Mouse (Mus musculus): Measurements from ENCODE around the gene Gm21119. TPM values are rescaled to one million over a fixed set of nuclear protein-coding genes. Genes with fewer than 3 reads are reported as not detected.
A peak's percentile ranks its signal among the peaks of the same experiment; 100 is the strongest.
"Not testable (repeated sequence)": the region's sequence is repeated elsewhere in the genome, so short reads cannot be mapped to it uniquely, and the experiment has no call there.

The Gm21119 gene
- polyA plus RNA-seq, 1 experiment from 2014 or later: 0.08 TPM

DNA sequence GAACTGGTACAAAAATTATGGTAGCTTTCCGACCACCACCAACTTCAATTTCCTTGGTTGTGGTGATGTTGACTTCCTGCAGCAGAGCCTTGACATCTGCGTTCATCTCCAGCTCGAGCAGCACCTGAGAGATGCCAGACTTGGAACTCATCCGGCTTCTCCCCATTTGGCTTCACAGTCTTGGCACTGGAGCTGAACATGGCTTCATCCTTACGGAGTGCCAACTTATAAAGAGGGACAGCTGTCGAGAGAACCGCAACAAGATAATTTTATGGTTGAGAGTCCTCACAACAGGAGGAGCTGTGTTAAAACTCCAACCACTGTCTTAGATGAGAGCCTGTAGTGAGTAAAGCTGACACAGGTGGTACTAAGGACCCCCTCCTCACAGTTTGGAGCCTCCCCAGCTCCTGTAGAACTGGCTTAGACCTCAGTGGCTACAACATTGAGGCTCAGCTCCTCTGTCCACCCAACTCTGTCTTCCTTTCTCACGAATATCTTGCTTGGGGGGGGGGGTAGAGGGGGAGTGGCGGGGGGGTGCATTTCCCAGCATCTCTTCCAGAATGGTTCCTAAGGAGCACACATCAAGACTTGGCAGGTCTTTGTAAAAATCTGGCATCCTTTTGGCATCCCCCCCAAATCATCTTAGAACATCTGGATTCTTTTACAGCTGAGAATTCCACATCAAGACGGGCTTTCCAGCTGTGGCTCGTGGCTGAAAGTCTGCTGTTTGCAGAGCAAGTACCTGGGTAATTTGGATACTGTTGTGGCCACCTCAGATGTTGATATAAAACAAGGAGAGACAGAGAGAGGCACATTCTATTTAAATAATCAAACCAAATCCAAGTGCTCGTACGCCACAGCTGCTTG, 17.6 kb upstream of the Gm21119 start:
- H3K4me2 ChIP-seq (replicated peaks); H3K36me3 ChIP-seq; H3K27ac ChIP-seq; H3K4me3 ChIP-seq; H3K9ac ChIP-seq; H3K9me3 ChIP-seq; H3K4me1 ChIP-seq; H3K27me3 ChIP-seq: not testable (repeated sequence)
- WGBS: 79% methylated on average over 10 of the region's 13 CpGs
- ATAC-seq (ENCODE audit: insufficient number of reproducible peaks, insufficient read depth, low FRiP score, low TSS enrichment): peak; percentile 88

DNA sequence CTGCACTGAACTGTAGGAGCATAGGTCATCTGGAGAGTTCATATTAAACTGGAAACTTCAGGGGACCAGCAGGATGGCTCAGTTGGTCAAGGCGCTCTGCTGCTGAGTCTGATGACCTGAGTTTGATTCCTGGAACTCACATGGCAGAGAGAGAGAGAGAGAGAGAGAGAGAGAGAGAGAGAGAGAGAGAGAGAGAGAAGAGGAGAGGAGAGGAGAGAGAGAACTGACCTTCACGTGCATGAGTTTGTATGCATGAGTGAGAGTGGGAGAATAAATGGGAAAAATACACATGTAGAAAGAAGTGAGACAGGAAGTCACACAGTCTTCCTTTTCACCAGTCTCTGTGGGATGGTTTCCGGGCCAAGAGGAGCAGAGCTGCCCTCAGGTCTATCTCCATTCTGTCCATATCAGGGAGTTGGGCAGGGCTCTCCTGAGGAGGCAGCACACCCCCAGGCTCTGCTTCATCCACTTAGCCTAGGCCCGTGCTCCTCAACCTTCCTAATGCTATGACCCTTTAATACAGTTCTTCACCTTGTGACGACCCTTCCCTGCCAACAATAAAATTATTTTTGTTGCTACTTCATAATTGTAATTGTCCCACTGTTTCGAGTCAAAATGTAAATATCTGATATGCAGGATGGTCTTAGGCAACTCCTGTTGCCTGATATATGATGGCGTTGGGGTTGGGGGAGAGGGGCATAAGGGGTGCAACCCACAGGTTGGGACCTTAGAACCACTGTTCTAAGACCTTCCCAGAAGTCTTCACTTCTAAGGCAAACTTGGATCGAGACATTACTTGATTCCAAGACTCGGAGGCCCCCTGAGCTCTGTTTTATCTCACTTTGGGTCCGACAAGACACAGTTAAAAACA, 16.2 kb upstream of the Gm21119 start:
- not testable (repeated sequence) for H3K27ac ChIP-seq
- ATAC-seq (ENCODE audit: insufficient number of reproducible peaks, insufficient read depth, low FRiP score, low TSS enrichment): peak; percentile 88
- 80% methylated on average over 9 of the region's 10 CpGs for WGBS

DNA sequence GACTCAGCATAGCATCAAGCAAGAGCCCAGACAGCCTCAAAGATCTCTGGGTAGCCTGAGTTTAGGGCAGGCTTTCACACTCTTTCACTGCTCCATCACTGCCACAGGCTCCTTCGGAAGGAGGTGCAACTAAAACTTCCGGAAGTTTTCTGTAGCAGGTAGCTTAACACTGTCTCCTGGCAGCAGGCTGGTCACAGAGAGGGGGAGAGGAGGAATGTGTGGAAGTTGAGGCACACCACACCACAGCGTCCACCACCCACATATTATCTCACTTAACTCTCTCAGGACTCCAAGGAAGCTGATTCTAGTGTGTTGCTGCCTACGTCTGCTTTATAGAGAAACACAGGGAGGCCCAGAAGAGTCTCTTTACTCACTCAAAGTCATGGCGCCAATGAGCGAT, 15.4 kb upstream of the Gm21119 start:
- not testable (repeated sequence) for H3K9me3 ChIP-seq; H3K27ac ChIP-seq; H3K36me3 ChIP-seq; H3K27me3 ChIP-seq; H3K4me3 ChIP-seq; H3K4me1 ChIP-seq; H3K9ac ChIP-seq; ATAC-seq (ENCODE audit: insufficient number of reproducible peaks, insufficient read depth, low FRiP score, low TSS enrichment); H3K4me2 ChIP-seq (replicated peaks)
- WGBS: 80% methylated on average over 4 of the region's 6 CpGs

More for the DNA sequence above, 16.2 kb upstream of the Gm21119 start:
- not testable (repeated sequence) for H3K4me3 ChIP-seq; H3K4me1 ChIP-seq; H3K4me2 ChIP-seq (replicated peaks); H3K9ac ChIP-seq; H3K27me3 ChIP-seq; H3K36me3 ChIP-seq; H3K9me3 ChIP-seq

DNA sequence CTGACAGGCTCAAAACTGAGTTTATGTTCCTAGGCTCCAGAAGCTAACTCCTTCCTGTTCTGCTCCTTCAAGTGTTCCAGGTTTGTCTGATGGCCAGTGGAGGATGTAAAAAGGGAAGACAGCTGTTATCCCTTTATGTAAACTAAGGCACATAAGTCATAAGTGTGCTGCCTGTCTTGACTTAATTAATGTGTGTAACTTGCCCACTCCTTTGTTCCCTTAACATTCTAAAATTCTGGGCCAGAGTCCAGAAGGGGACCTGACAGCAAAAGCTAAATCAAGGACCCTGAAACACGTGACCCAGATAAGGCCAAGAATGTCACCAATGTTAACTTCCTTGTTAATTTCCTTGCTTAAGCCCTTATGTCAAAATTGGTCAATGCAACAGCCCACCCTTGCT, 3.9 kb upstream of the Gm21119 start:
- H3K4me3 ChIP-seq; H3K4me2 ChIP-seq (replicated peaks); H3K27me3 ChIP-seq; H3K9me3 ChIP-seq; ATAC-seq (ENCODE audit: insufficient number of reproducible peaks, insufficient read depth, low FRiP score, low TSS enrichment); H3K9ac ChIP-seq; H3K27ac ChIP-seq; H3K4me1 ChIP-seq; H3K36me3 ChIP-seq: not testable (repeated sequence)
- 69% methylated on average over 1 of the region's 1 CpGs for WGBS

DNA sequence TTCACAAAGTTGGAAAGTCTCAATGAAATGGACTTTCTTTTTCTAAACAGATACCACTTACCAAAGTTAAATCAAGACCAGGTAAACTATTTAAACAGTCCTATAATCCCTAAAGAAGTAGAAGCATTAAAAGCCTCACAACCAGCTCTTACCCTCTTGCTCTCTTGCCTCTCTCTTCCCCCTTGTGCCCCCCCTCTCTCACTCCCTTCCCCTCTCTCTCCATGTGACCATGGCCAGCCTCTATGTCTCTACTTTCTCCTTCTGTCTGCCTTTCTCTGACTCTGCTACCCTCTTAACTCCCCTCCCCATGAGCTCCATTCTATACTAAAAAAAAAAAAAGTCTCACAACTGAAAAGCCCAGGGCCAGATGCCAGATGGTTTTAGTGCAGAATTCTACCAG, 2.0 kb upstream of the Gm21119 start:
- not testable (repeated sequence) for H3K4me2 ChIP-seq (replicated peaks); H3K27ac ChIP-seq; H3K36me3 ChIP-seq; H3K4me1 ChIP-seq; H3K27me3 ChIP-seq; H3K9me3 ChIP-seq; ATAC-seq (ENCODE audit: insufficient number of reproducible peaks, insufficient read depth, low FRiP score, low TSS enrichment); H3K4me3 ChIP-seq; H3K9ac ChIP-seq

DNA sequence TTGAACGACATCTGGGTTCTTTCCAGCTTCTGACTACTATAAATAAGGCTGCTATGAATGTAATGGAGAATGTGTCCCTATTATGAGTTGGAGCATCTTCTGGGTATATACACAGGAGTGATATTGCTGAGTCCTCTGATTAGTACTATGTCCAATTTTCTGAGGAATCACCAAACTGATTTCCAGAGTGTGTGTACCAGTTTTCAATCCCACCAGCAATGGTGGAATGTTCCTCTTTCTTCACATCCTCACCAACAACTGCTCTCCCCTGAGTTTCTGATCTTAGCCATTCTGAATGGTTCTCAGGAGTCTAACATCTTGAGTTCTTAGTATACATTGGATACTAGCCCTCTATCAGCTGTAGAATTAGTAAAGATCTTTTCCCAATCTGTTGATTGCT, 16.0 kb downstream of the Gm21119 start:
- not testable (repeated sequence) for H3K27ac ChIP-seq; H3K27me3 ChIP-seq; H3K9me3 ChIP-seq; H3K36me3 ChIP-seq; H3K4me2 ChIP-seq (replicated peaks); H3K9ac ChIP-seq; ATAC-seq (ENCODE audit: insufficient number of reproducible peaks, insufficient read depth, low FRiP score, low TSS enrichment); H3K4me1 ChIP-seq; H3K4me3 ChIP-seq
- WGBS: 60% methylated on average over 1 of the region's 1 CpGs

DNA sequence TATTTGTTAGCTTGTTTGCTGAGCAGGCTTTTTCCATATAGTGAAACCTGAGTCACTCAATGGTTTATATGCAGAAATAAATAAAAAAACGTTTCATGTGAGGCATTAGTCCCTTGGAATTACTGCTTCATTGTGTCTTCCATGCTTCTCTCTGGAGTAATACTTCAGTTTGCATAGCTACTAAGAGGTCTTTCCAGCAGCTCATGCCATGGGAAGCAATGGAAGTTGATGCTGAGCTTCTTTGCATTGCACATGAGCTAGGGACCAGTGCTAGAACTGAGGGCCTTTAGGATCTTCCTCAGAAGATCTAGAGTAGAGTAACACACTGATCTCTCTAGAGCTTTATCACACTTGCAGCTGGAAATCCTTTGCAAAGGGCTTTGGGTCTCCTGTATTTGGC, 23.2 kb downstream of the Gm21119 start:
- not testable (repeated sequence) for H3K9ac ChIP-seq; H3K27me3 ChIP-seq; H3K4me3 ChIP-seq; H3K4me2 ChIP-seq (replicated peaks); H3K27ac ChIP-seq; ATAC-seq (ENCODE audit: insufficient number of reproducible peaks, insufficient read depth, low FRiP score, low TSS enrichment); H3K9me3 ChIP-seq; H3K4me1 ChIP-seq; H3K36me3 ChIP-seq
- 39% methylated on average over 1 of the region's 1 CpGs for WGBS

DNA sequence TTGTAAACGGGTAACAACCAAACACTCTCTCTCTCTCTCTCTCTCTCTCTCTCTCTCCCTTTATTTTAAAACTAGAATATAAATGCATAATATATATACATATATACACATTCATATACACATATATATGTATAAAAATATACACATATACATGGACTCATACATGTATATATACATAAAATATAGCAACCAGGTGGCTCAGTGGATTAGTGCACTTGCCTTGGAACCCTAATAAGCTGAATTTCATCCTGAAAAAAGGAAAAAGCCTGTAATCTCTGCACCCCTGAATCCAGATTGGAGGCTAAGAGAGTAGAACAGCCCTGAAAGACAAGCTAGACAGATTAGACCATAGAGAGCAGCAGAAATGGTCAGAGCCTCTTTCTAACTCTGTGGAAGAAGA, 28.8 kb downstream of the Gm21119 start:
- not testable (repeated sequence) for H3K27ac ChIP-seq; H3K27me3 ChIP-seq; H3K4me3 ChIP-seq; H3K4me1 ChIP-seq; H3K9me3 ChIP-seq; H3K36me3 ChIP-seq; ATAC-seq (ENCODE audit: insufficient number of reproducible peaks, insufficient read depth, low FRiP score, low TSS enrichment); H3K4me2 ChIP-seq (replicated peaks); H3K9ac ChIP-seq
- WGBS: no CpG with 5 or more reads among the region's 1 CpGs

DNA sequence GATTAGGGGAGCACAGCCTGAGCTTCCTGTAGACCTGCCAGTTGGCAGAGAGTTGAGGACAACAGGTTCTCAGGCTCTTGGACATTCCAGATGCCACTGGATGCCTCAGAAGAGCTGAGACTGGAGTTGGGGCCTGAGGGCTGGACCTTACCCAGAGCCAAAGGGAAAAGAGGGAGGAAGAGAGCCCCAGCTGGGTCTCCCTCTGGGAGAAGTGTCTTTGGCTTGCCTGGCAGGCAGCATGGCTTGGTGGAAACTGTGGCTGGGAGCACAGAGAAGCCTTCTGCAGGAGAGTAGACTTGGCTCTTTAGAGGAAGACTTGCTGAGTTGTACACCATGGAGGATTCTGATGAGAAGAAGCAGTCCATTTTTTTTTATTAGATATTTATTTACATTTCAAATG, 38.3 kb downstream of the Gm21119 start:
- not testable (repeated sequence) for ATAC-seq (ENCODE audit: insufficient number of reproducible peaks, insufficient read depth, low FRiP score, low TSS enrichment); H3K36me3 ChIP-seq; H3K27ac ChIP-seq; H3K9ac ChIP-seq; H3K4me2 ChIP-seq (replicated peaks); H3K27me3 ChIP-seq; H3K4me3 ChIP-seq; H3K4me1 ChIP-seq; H3K9me3 ChIP-seq

DNA sequence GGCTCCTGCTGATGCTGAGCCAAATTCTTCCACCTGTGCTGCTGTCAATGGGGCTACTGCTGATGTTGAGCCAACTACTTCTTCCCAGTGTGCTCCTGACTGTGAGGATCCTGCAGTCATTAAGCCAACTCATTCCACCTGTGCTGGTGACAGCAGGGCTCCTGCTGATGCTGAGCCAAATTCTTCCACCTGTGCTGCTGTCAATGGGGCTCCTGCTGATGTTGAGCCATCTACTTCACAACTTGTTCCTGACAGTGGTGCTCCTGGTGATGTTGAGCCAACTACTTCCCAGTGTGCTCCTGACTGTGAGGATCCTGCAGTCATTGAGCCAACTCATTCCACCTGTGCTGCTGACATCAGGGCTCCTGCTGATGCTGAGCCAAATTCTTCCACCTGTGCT, 63.7 kb downstream of the Gm21119 start:
- not testable (repeated sequence) for ATAC-seq (ENCODE audit: insufficient number of reproducible peaks, insufficient read depth, low FRiP score, low TSS enrichment); H3K9ac ChIP-seq; H3K36me3 ChIP-seq; H3K4me3 ChIP-seq; H3K4me2 ChIP-seq (replicated peaks); H3K4me1 ChIP-seq; H3K9me3 ChIP-seq; H3K27ac ChIP-seq; H3K27me3 ChIP-seq

All from embryonic facial prominence, embryonic 12.5 days (tissue).